Mouse (Mus musculus) megakaryocyte, embryonic 14.5 days (primary cell): Measurements from ENCODE around the gene Vsx1.

Experiments
- FLI1 ChIP-seq: IDR thresholded peaks from 2 replicates; pipeline ENCODE4 v1.6.1; 2012; ENCODE audit warnings: low read length, inconsistent platforms, mixed read lengths
- GATA1 ChIP-seq: IDR thresholded peaks from 3 replicates; pipeline ENCODE4 v1.6.1; 2012; ENCODE audit warnings: mixed read lengths, low read length, inconsistent platforms, borderline replicate concordance

DNA sequence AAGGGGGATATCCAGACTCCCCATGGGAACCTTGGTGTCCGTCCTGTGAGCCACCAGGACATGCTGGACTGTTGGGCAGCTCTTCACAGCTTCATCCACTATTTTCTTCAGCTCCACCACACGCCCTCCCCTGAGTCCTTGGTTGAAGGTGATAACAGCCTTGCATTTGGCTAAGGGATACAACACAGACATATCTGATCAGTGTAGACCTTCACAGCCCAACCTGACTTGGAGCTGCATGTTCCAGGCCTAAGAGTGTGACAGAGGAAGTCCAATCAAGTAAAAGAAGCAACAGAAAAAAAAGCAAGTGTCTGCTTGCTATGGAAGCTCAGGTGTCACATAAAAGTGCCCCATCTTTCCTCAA lies 50.8 kb downstream of the Vsx1 start:
- TF ChIP-seq GATA1 (no peak), FLI1 (no peak)
